Mouse (Mus musculus) megakaryocyte, embryonic 14.5 days (primary cell): ENCODE measurements around the gene D930020B18Rik.

Experiments
- FLI1 ChIP-seq: IDR thresholded peaks from 2 replicates; pipeline ENCODE4 v1.6.1; 2012; ENCODE audit warnings: low read length, inconsistent platforms, mixed read lengths
- GATA1 ChIP-seq: IDR thresholded peaks from 3 replicates; pipeline ENCODE4 v1.6.1; 2012; ENCODE audit warnings: mixed read lengths, low read length, inconsistent platforms, borderline replicate concordance

GRCm38 (mm10) chr10:121628561-121629040, 12.8 kb upstream of the D930020B18Rik start:
- no peak for TF ChIP-seq GATA1
- TF ChIP-seq FLI1 = no peak
